Mouse (Mus musculus): ENCODE data around the gene Vmp1. TPM values are rescaled to one million over a fixed set of nuclear protein-coding genes. Genes with fewer than 3 reads are reported as not detected.
A peak's percentile ranks its signal among the peaks of the same experiment; 100 is the strongest.

Vmp1 gene
- polyA plus RNA-seq, 1 experiment from 2014 or later = 141 TPM

DNA sequence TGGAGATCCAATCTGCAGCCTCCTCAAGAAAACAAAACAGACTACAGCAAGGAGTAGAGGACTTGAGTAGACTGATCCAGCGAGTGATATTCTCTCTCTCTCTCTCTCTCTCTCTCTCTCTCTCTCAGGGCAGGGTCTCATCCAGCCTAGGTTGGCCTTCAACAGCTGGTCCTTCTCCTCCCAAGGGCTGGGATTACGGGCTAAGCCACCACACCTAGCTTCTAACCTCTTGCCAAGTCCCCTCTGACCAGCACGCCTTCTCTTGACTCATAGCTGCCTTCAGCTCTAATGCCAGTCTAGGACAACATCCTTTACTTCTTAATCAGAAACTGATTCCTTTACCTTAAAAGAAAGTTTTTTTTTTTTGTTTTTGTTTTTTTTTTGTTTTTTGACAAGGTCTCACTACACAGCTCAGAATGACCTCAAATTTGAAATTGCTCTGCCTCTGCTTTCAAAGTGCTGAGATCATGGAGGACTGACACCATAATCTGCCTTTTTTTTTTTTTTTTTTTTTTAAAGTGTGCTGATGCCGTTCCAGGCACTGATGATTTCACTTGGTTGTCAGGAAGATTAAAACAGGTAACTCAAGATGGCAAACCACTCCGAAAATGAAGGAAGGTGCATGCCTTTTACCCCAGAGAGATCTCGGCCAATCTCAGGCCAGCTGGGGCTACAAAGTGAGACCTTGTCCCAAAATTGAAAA, 105.4 kb downstream of the Vmp1 start:
- H3K4me1 ChIP-seq (ENCODE audit: control insufficient read depth, insufficient read depth, low read length) = peaks cover 22% of the 10 kb centered on the region
- no peaks in the 10 kb centered on the region for H3K9me3 ChIP-seq (ENCODE audit: control insufficient read depth, low read length)
- WGBS = 68% methylated on average over 6 of the region's 6 CpGs
- no peak overlapping the region for H3K9ac ChIP-seq (ENCODE audit: low read depth, low read length)
- no peak for ATAC-seq (ENCODE audit: low FRiP score, low TSS enrichment)
- 0 out of 2 replicates have a peak overlapping the region, but pooled peaks have one; percentile 25 for H3K27ac ChIP-seq (ENCODE audit: low read depth, low read length)
- no peaks in the 10 kb centered on the region for H3K27me3 ChIP-seq (ENCODE audit: control insufficient read depth, insufficient read depth, low read length)
- H3K4me3 ChIP-seq (ENCODE audit: low read length) = no peak overlapping the region
- H3K36me3 ChIP-seq (ENCODE audit: control insufficient read depth, insufficient read depth, low read length) = no peaks in the 10 kb centered on the region
- no peak overlapping the region for H3K4me2 ChIP-seq (replicated peaks; ENCODE audit: low read depth, low read length)

DNA sequence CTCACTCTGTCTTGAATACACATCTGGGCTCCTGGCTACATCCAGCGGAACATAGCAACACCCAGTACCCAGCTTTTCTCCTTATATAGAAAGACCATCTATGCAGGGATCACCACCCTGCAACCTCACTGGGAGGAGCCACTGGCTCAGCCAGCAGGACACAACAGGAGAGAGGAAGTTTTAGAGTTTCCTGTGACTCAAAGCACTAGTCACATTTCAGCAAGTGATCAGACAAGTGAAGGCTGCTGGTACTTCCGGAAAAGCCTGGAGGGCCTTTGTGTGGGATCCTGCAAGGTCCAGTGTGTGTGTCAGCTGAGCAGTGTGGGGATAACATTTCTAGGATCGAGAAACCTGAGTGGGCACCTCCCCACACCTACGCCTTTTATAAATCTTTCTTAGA, 106.4 kb downstream of the Vmp1 start:
- Histone ChIP-seq H3K9ac (ENCODE audit: low read depth, low read length) (no peak overlapping the region), H3K27ac (ENCODE audit: low read depth, low read length) (peak overlapping the region; percentile 25; the same call in 1 of the 2 replicates), H3K9me3 (ENCODE audit: control insufficient read depth, low read length) (no peaks in the 10 kb centered on the region), H3K27me3 (ENCODE audit: control insufficient read depth, insufficient read depth, low read length) (no peaks in the 10 kb centered on the region), H3K4me2 (replicated peaks; ENCODE audit: low read depth, low read length) (no peak overlapping the region), H3K4me3 (ENCODE audit: low read length) (no peak overlapping the region), H3K36me3 (ENCODE audit: control insufficient read depth, insufficient read depth, low read length) (no peaks in the 10 kb centered on the region), H3K4me1 (ENCODE audit: control insufficient read depth, insufficient read depth, low read length) (peaks cover 22% of the 10 kb centered on the region)
- peak; percentile 26; the same call in 1 of the 2 replicates for ATAC-seq (ENCODE audit: low FRiP score, low TSS enrichment)
- WGBS = 37% methylated on average over 4 of the region's 4 CpGs

DNA sequence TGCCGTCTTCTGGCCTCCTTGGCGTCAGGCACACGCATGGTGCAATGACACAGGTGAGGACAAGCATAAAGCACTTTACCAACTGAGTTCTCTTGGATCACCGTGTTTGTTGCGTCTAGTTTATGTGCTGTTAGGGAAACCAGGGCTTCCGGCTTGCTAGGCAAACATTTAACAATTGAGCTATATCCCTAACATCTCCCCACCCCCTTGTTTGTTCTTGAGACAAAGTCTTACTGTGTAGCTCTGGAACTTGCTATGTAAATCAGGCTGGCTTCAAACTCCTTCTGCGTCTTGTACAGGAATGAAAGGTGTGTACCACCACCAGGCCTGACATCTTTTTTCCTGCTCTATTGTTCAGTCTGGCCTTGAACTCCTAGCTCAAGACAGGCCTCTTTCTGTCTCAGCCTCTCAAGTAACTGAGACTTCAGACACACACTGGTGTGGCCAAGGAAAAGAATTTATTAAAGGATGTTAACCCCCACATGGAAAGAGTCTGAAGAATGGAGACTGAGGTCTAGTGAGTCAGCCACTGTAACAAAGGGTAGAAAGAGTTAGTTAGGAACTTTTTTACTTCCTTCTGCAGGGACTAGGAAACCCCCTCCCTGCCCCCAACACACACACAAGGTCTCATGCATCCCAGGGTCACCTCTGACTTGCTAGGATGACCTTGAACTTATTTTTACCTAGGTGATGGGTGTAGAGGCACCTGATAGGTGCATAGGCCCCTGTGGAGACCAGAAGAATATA, 107.8 kb downstream of the Vmp1 start:
- H3K36me3 ChIP-seq (ENCODE audit: control insufficient read depth, insufficient read depth, low read length) = no peaks in the 10 kb centered on the region
- H3K4me2 ChIP-seq (replicated peaks; ENCODE audit: low read depth, low read length) = no peak overlapping the region
- no peaks in the 10 kb centered on the region for H3K9me3 ChIP-seq (ENCODE audit: control insufficient read depth, low read length)
- H3K4me1 ChIP-seq (ENCODE audit: control insufficient read depth, insufficient read depth, low read length) = peaks cover 29% of the 10 kb centered on the region
- H3K4me3 ChIP-seq (ENCODE audit: low read length) = no peak overlapping the region
- 85% methylated on average over 7 of the region's 7 CpGs for WGBS
- no peak overlapping the region; the same call in 1 of the 2 replicates for H3K27ac ChIP-seq (ENCODE audit: low read depth, low read length)
- H3K27me3 ChIP-seq (ENCODE audit: control insufficient read depth, insufficient read depth, low read length) = no peaks in the 10 kb centered on the region
- no peak for ATAC-seq (ENCODE audit: low FRiP score, low TSS enrichment)
- no peak overlapping the region for H3K9ac ChIP-seq (ENCODE audit: low read depth, low read length)

DNA sequence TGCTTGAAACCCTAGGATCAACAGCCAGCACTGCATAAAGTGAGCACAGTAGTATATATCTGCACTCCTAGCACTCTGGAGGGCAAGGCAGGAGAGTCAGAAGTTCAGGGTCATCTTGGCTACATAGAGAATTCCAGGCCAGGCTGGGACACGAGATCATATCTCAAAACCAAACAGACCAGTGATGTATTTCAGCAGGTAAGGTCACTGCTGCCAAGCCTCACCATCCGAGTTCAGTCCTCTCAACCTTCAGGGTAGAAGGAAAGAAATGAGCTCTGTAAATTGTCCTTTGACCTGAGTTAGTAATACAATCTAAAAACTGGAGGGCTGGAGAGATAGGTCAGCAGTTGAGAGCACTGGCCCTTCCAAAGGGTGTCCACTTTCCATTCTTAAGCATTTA, 109.2 kb downstream of the Vmp1 start:
- Histone ChIP-seq H3K4me3 (ENCODE audit: low read length) (no peak overlapping the region), H3K36me3 (ENCODE audit: control insufficient read depth, insufficient read depth, low read length) (no peaks in the 10 kb centered on the region), H3K9ac (ENCODE audit: low read depth, low read length) (no peak overlapping the region), H3K4me1 (ENCODE audit: control insufficient read depth, insufficient read depth, low read length) (peaks cover 30% of the 10 kb centered on the region), H3K27me3 (ENCODE audit: control insufficient read depth, insufficient read depth, low read length) (no peaks in the 10 kb centered on the region), H3K4me2 (replicated peaks; ENCODE audit: low read depth, low read length) (no peak overlapping the region), H3K9me3 (ENCODE audit: control insufficient read depth, low read length) (no peaks in the 10 kb centered on the region), H3K27ac (ENCODE audit: low read depth, low read length) (no peak overlapping the region)
- ATAC-seq (ENCODE audit: low FRiP score, low TSS enrichment) = no peak
- 16% methylated on average over 2 of the region's 2 CpGs for WGBS

DNA sequence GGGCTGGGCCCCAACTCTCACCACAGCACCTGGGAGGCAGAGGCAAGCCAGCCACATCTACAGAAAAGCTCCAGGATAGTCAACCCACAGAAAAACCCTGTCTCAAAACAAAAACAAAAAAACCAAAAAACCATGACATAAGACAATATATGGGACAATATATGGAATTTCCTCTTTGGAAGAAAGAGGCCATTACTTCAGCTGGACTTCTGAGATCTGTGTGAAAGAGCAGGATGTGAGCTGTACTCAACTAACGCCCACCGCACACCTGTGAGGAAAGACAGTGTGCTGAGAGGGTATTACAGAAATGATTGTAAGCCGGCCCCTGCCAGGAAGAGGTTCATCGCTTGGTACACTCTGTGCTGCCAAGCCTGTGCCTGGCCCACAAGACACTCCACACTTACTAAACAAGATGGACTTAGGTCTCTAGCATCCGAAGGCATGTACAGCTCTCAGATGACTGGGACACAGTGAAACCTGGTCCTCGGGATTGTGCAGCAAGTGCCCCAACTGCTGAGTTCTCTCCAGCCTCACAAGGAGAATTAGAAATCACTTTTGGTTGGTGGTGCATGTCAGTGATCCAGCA, 109.9 kb downstream of the Vmp1 start:
- H3K4me3 ChIP-seq (ENCODE audit: low read length) = no peak overlapping the region
- no peaks in the 10 kb centered on the region for H3K9me3 ChIP-seq (ENCODE audit: control insufficient read depth, low read length)
- no peak overlapping the region for H3K9ac ChIP-seq (ENCODE audit: low read depth, low read length)
- H3K27ac ChIP-seq (ENCODE audit: low read depth, low read length) = no peak overlapping the region
- no peaks in the 10 kb centered on the region for H3K36me3 ChIP-seq (ENCODE audit: control insufficient read depth, insufficient read depth, low read length)
- no peaks in the 10 kb centered on the region for H3K27me3 ChIP-seq (ENCODE audit: control insufficient read depth, insufficient read depth, low read length)
- no peak overlapping the region for H3K4me2 ChIP-seq (replicated peaks; ENCODE audit: low read depth, low read length)
- no peak for ATAC-seq (ENCODE audit: low FRiP score, low TSS enrichment)
- H3K4me1 ChIP-seq (ENCODE audit: control insufficient read depth, insufficient read depth, low read length) = peaks cover 26% of the 10 kb centered on the region
- 84% methylated on average over 6 of the region's 6 CpGs for WGBS

DNA sequence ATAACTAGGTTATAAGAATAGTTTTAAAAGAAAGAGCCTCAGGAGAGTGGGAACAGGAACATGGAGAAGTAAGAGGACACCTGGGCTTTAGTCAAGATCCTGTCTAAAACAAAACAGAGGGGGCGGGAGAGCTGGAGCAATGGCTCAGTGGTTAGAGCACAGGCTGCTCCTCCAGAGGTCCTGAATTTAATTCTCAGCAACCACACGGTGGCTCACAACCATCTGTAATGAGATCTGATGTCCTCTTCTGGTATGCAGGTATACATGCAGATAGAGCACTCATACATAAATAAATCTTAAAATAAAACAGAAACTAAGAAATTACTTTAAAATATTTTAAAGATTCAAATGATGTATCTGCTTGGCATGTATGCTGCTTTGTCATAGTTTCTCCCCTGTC, 111.0 kb downstream of the Vmp1 start:
- Histone ChIP-seq H3K4me1 (ENCODE audit: control insufficient read depth, insufficient read depth, low read length) (peaks cover 25% of the 10 kb centered on the region), H3K9ac (ENCODE audit: low read depth, low read length) (no peak overlapping the region), H3K4me3 (ENCODE audit: low read length) (no peak overlapping the region), H3K4me2 (replicated peaks; ENCODE audit: low read depth, low read length) (no peak overlapping the region), H3K27ac (ENCODE audit: low read depth, low read length) (no peak overlapping the region), H3K36me3 (ENCODE audit: control insufficient read depth, insufficient read depth, low read length) (no peaks in the 10 kb centered on the region), H3K27me3 (ENCODE audit: control insufficient read depth, insufficient read depth, low read length) (no peaks in the 10 kb centered on the region), H3K9me3 (ENCODE audit: control insufficient read depth, low read length) (no peaks in the 10 kb centered on the region)
- no peak for ATAC-seq (ENCODE audit: low FRiP score, low TSS enrichment)
- WGBS = 65% methylated on average over 2 of the region's 2 CpGs

DNA sequence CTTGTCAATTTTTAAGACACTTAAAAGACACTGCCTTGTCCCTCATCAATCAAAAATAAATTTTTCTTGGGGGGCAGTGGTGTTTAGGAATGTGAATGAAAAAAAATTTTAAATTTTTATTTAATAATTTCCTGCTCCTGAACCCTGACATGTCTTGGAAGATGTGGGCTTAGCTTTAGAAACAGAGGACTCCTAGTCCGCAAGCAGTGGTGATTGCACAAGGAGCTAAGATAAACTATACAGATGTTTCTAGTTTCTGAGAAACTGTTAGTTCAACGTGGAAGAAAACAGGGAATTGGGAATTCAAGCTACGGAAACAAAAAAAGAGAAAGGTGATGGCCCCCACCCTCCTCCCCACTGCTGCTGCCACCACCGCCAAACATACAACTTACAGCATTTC, 111.8 kb downstream of the Vmp1 start:
- Histone ChIP-seq H3K4me1 (ENCODE audit: control insufficient read depth, insufficient read depth, low read length) (peaks cover 18% of the 10 kb centered on the region), H3K27ac (ENCODE audit: low read depth, low read length) (peak overlapping the region; percentile 62; the same call in 1 of the 2 replicates), H3K27me3 (ENCODE audit: control insufficient read depth, insufficient read depth, low read length) (no peaks in the 10 kb centered on the region), H3K4me3 (ENCODE audit: low read length) (no peak overlapping the region), H3K36me3 (ENCODE audit: control insufficient read depth, insufficient read depth, low read length) (no peaks in the 10 kb centered on the region), H3K4me2 (replicated peaks; ENCODE audit: low read depth, low read length) (no peak overlapping the region), H3K9ac (ENCODE audit: low read depth, low read length) (no peak overlapping the region), H3K9me3 (ENCODE audit: control insufficient read depth, low read length) (no peaks in the 10 kb centered on the region)
- WGBS = 71% methylated on average over 4 of the region's 4 CpGs
- ATAC-seq (ENCODE audit: low FRiP score, low TSS enrichment) = no peak

DNA sequence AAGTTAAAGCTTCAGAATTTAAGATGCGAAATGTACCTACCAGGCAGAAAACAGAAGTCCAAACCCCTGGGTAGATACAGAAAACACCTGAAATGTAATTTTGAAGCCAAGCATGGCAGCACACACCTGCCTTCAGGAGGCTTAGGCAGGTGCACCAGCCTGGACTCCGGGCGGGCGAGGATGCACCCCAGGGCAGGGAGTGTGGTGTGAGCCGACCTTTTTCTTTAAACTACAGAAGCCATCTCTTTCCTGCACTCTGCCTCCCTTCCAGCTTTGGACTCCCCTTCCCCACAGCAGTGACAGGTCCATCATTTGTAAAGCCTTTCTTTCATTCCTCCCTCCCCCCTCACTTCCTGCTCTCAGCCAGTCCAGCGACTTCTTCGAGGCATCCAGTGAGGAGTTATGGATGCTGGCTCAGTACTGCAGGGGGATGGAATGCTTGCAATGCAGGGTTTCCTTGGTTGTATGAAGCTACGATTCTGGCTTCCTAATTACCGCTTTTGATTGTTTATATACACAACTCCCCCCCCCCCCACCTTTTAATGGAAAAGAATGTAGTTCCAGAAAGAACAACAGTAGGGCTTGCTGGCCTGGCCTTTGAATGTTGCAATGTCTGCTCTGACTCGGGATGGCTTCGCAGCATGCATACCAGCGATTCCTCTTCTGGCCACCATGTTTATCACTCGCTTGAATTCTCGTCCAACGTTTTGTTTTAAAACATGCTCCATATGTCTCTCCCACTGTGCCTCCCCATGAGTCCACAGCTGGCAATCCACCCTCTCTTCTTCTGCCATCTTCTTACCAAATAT, 112.4 kb downstream of the Vmp1 start:
- Histone ChIP-seq H3K27me3 (ENCODE audit: control insufficient read depth, insufficient read depth, low read length) (no peaks in the 10 kb centered on the region), H3K9ac (ENCODE audit: low read depth, low read length) (peak overlapping the region; percentile 8; the same call in 1 of the 2 replicates), H3K4me3 (ENCODE audit: low read length) (no peak overlapping the region), H3K27ac (ENCODE audit: low read depth, low read length) (peak overlapping the region; percentile 62; the same call in 1 of the 2 replicates), H3K36me3 (ENCODE audit: control insufficient read depth, insufficient read depth, low read length) (no peaks in the 10 kb centered on the region), H3K9me3 (ENCODE audit: control insufficient read depth, low read length) (no peaks in the 10 kb centered on the region), H3K4me2 (replicated peaks; ENCODE audit: low read depth, low read length) (no peak overlapping the region), H3K4me1 (ENCODE audit: control insufficient read depth, insufficient read depth, low read length) (peaks cover 16% of the 10 kb centered on the region)
- peak; percentile 75 for ATAC-seq (ENCODE audit: low FRiP score, low TSS enrichment)
- WGBS = 40% methylated on average over 15 of the region's 15 CpGs

All from kidney, embryonic 14.5 days (tissue).